Mouse (Mus musculus) forebrain, embryonic 10.5 days (tissue): ENCODE data around the gene Dusp2. TPM values are rescaled to one million over a fixed set of nuclear protein-coding genes. Genes with fewer than 3 reads are reported as not detected.

Source experiments
- DNase-seq: peaks from one replicate; pipeline ENCODE4 v3.0.0-alpha.2; 2017; ENCODE audit warnings: low spot score; ENCODE audit errors: extremely low spot score
- H3K27ac ChIP-seq: fragments of 300-500 bp; sonication (generic); 2 replicates; pipeline ENCODE4 v1.5.1; 2016; ENCODE audit warnings: mild to moderate bottlenecking
- H3K27me3 ChIP-seq: fragments of 300-500 bp; sonication (generic); 2 replicates; pipeline ENCODE4 v1.6.1; 2016; ENCODE audit warnings: mild to moderate bottlenecking; ENCODE audit not compliant: poor library complexity, severe bottlenecking
- H3K36me3 ChIP-seq: fragments of 300-500 bp; sonication (generic); replicated peaks from 2 replicates; pipeline ENCODE4 v1.6.1; 2016; ENCODE audit warnings: mild to moderate bottlenecking, moderate library complexity
- H3K4me1 ChIP-seq: fragments of 300-500 bp; sonication (generic); 2 replicates; pipeline ENCODE4 v1.6.1; 2016
- H3K4me3 ChIP-seq: fragments of 300-500 bp; sonication (generic); 2 replicates; pipeline ENCODE4 v1.5.1; 2016; ENCODE audit warnings: mild to moderate bottlenecking, moderate library complexity
- H3K9me3 ChIP-seq: fragments of 300-500 bp; sonication (generic); 2 replicates; pipeline ENCODE4 v1.6.1; 2016; ENCODE audit warnings: mild to moderate bottlenecking, moderate library complexity
- WGBS: fragments of 180-500 bp; shearing (Covaris S2); methylation state at CpG from one replicate; pipeline ENCODE4 v1.1.7; 2016; 5-methylcytosine and 5-hydroxymethylcytosine counted together
- polyA plus RNA-seq: library from polyadenylated mRNA; unstranded; fragments of >200 nt; fragmentation: Nextera tagmentation; extraction: Ambion mirVana; gene quantifications from 2 replicates; pipeline ENCODE4 v1.2.1, GENCODE M21; 2016

The Dusp2 gene
- polyA plus RNA-seq, 1 experiment from 2014 or later, result 4.1 TPM

- Histone ChIP-seq H3K27me3 (peaks cover 42% of the 10 kb centered on the region), H3K4me1 (peaks cover 37% of the 10 kb centered on the region), H3K9me3 (no peaks in the 10 kb centered on the region), H3K4me3 (no peak overlapping the region), H3K27ac (no peak overlapping the region), H3K36me3 (no peaks in the 10 kb centered on the region)
- 86% methylated on average over 14 of the region's 14 CpGs for WGBS
- DNase-seq, result no peak
These were observed 3.0 kb upstream of the Dusp2 start for GRCm38 (mm10) chr2:127332807-127333570.

GRCm38 (mm10) chr2:127333945-127334603, 1.9 kb upstream of the Dusp2 start:
- Histone ChIP-seq H3K9me3 (no peaks in the 10 kb centered on the region), H3K4me1 (peaks cover 34% of the 10 kb centered on the region), H3K36me3 (no peaks in the 10 kb centered on the region), H3K27me3 (peaks cover 53% of the 10 kb centered on the region), H3K27ac (no peak overlapping the region), H3K4me3 (no peak overlapping the region)
- 81% methylated on average over 5 of the region's 5 CpGs for WGBS
- DNase-seq, result no peak

- no peak for DNase-seq
- no peaks in the 10 kb centered on the region for H3K9me3 ChIP-seq
- H3K27me3 ChIP-seq, result peaks cover 59% of the 10 kb centered on the region
- H3K4me1 ChIP-seq, result peaks cover 34% of the 10 kb centered on the region
- no peaks in the 10 kb centered on the region for H3K36me3 ChIP-seq
- H3K4me3 ChIP-seq, result no peak overlapping the region
- H3K27ac ChIP-seq, result no peak overlapping the region
- 46% methylated on average over 11 of the region's 11 CpGs for whole genome bisulfite sequencing
These were observed 849 bp upstream of the Dusp2 start for GRCm38 (mm10) chr2:127335078-127335541.

GRCm38 (mm10) chr2:127336497-127336832, 506 bp downstream of the Dusp2 start:
- no peak for DNase-seq

GRCm38 (mm10) chr2:127336885-127337284, 926 bp downstream of the Dusp2 start:
- DNase-seq, result no peak
- Histone ChIP-seq H3K36me3 (no peaks in the 10 kb centered on the region), H3K27ac (no peak overlapping the region), H3K4me3 (peak overlapping the region; percentile 63), H3K27me3 (peaks cover 59% of the 10 kb centered on the region), H3K9me3 (no peaks in the 10 kb centered on the region), H3K4me1 (peaks cover 34% of the 10 kb centered on the region)
- WGBS, result 53% methylated on average over 5 of the region's 5 CpGs

More at GRCm38 (mm10) chr2:127336497-127336832, 506 bp downstream of the Dusp2 start:
- no peaks in the 10 kb centered on the region for H3K9me3 ChIP-seq
- peaks cover 34% of the 10 kb centered on the region for H3K4me1 ChIP-seq
- peak overlapping the region; percentile 82 for H3K27ac ChIP-seq
- no peaks in the 10 kb centered on the region for H3K36me3 ChIP-seq
- H3K27me3 ChIP-seq, result peaks cover 59% of the 10 kb centered on the region
- 6% methylated on average over 33 of the region's 33 CpGs for WGBS
- H3K4me3 ChIP-seq, result peak overlapping the region; percentile 63

- Histone ChIP-seq H3K27ac (no peak overlapping the region), H3K27me3 (peaks cover 59% of the 10 kb centered on the region), H3K4me1 (peaks cover 34% of the 10 kb centered on the region), H3K9me3 (no peaks in the 10 kb centered on the region), H3K36me3 (no peaks in the 10 kb centered on the region), H3K4me3 (peak overlapping the region; percentile 63)
- DNase-seq, result no peak
- WGBS, result 75% methylated on average over 11 of the region's 11 CpGs
These were observed 1.6 kb downstream of the Dusp2 start for GRCm38 (mm10) chr2:127337531-127337930.

GRCm38 (mm10) chr2:127338012-127338411, 2.1 kb downstream of the Dusp2 start:
- 84% methylated on average over 7 of the region's 7 CpGs for WGBS
- Histone ChIP-seq H3K27ac (no peak overlapping the region), H3K4me1 (peaks cover 32% of the 10 kb centered on the region), H3K36me3 (no peaks in the 10 kb centered on the region), H3K4me3 (0 out of 2 replicates have a peak overlapping the region, but pooled peaks have one; percentile 63), H3K27me3 (peaks cover 59% of the 10 kb centered on the region), H3K9me3 (no peaks in the 10 kb centered on the region)
- no peak for DNase-seq

GRCm38 (mm10) chr2:127338416-127338815, 2.5 kb downstream of the Dusp2 start, which contains the start of gene Astl:
Gene Astl, plus strand, starts transcription at chr2:127338639.
- peaks cover 59% of the 10 kb centered on the region for H3K27me3 ChIP-seq
- WGBS, result 82% methylated on average over 4 of the region's 4 CpGs
- no peak within 1 kb of the TSS for H3K27ac ChIP-seq
- no peak for DNase-seq
- H3K9me3 ChIP-seq, result no peaks in the 10 kb centered on the region
- no peaks in the 10 kb centered on the region for H3K36me3 ChIP-seq
- peak within 1 kb of the TSS; percentile 63 for H3K4me3 ChIP-seq
- peaks cover 28% of the 10 kb centered on the region for H3K4me1 ChIP-seq

GRCm38 (mm10) chr2:127338833-127339232, 2.9 kb downstream of the Dusp2 start:
- Histone ChIP-seq H3K4me3 (no peak overlapping the region), H3K36me3 (no peaks in the 10 kb centered on the region), H3K27ac (no peak overlapping the region), H3K4me1 (peaks cover 25% of the 10 kb centered on the region), H3K9me3 (no peaks in the 10 kb centered on the region), H3K27me3 (peaks cover 58% of the 10 kb centered on the region)
- 76% methylated on average over 4 of the region's 4 CpGs for whole genome bisulfite sequencing
- DNase-seq, result no peak

- Histone ChIP-seq H3K27me3 (peaks cover 54% of the 10 kb centered on the region), H3K4me3 (no peak overlapping the region), H3K36me3 (no peaks in the 10 kb centered on the region), H3K4me1 (peaks cover 22% of the 10 kb centered on the region), H3K27ac (no peak overlapping the region), H3K9me3 (no peaks in the 10 kb centered on the region)
- no peak for DNase-seq
- 91% methylated on average over 6 of the region's 6 CpGs for WGBS
These were observed 3.3 kb downstream of the Dusp2 start for GRCm38 (mm10) chr2:127339262-127339661.

- H3K27me3 ChIP-seq, result peaks cover 35% of the 10 kb centered on the region
- H3K4me3 ChIP-seq, result no peak overlapping the region
- peak; percentile 52 for DNase-seq
- no peak overlapping the region for H3K27ac ChIP-seq
- H3K9me3 ChIP-seq, result no peaks in the 10 kb centered on the region
- peaks cover 9% of the 10 kb centered on the region for H3K4me1 ChIP-seq
- 27% methylated on average over 3 of the region's 3 CpGs for WGBS
- H3K36me3 ChIP-seq, result no peaks in the 10 kb centered on the region
These were observed 5.2 kb downstream of the Dusp2 start for GRCm38 (mm10) chr2:127341159-127341558.

- 73% methylated on average over 1 of the region's 1 CpGs for WGBS
- Histone ChIP-seq H3K27me3 (no peaks in the 10 kb centered on the region), H3K4me3 (no peak overlapping the region), H3K9me3 (no peaks in the 10 kb centered on the region), H3K36me3 (no peaks in the 10 kb centered on the region), H3K27ac (no peak overlapping the region), H3K4me1 (no peaks in the 10 kb centered on the region)
- no peak for DNase-seq
These were observed 10.4 kb downstream of the Dusp2 start for GRCm38 (mm10) chr2:127346334-127346733.
